9 mouse cellular contexts compared by ENCODE assay signal in the genomic region with DNA sequence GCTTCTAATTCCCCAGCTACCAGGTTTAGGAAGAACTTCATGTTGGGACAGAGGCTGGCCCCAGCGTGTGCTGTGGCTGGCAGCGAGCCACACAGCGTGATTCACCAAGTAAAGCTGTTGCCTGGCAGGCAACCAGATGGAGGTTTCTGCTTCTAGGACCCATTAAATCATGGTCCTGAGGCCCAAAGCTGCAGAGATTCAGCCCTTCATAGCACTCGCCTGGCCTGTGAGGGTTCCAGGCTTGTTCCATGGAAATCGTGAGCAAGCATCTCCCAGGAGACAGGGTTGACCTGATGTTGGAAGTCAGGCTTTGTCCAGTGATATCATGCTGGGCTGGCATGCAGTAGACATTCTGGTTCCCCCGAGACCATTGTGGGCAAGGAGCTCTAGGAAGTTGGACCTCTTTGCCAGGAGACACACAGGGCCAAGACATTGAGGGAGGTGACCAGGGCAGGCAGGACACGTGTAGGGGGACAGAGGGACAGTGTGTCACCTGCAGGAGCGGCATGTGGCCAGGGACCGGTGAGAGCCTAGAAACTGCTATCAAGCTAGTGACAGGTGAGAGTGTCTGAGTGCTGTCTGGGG. TPM values are rescaled to one million over a fixed set of nuclear protein-coding genes. Genes with fewer than 3 reads are reported as not detected.
DNase-seq lines count a peak whose midpoint lies in the region; ATAC-seq and TF ChIP-seq lines count a peak whose summit lies in the region.
"Had no signal": no experiment of that assay in that cellular context is flagged by ENCODE, and none has a peak within 500 bp of the region (broad histone marks: within the 10 kb centered on the region; RNA-seq: fewer than 3 reads in every experiment).

No protein-coding gene starts in this region.

- H3K27ac ChIP-seq in forebrain, postnatal 0 days (ENCODE audit: low read depth, low read length) = no peak overlapping the region
- no peak overlapping the region; the same call in 1 of the 2 replicates for H3K27ac ChIP-seq in forebrain, embryonic 15.5 days (replicated peaks)
- H3K27ac ChIP-seq in hindbrain, postnatal 0 days = 0 out of 2 replicates have a peak overlapping the region, but pooled peaks have one; percentile 8
- 0 out of 2 replicates have a peak overlapping the region, but pooled peaks have one; percentile 3 for H3K27ac ChIP-seq in lung, postnatal 0 days (ENCODE audit: low read length)
- H3K27ac ChIP-seq: midbrain, embryonic 12.5 days had no signal

- H3K9me3 ChIP-seq in forebrain, postnatal 0 days (ENCODE audit: low read length) = no peaks in the 10 kb centered on the region
- no peaks in the 10 kb centered on the region for H3K9me3 ChIP-seq in forebrain, embryonic 15.5 days
- no peaks in the 10 kb centered on the region for H3K9me3 ChIP-seq in hindbrain, postnatal 0 days (ENCODE audit: low read length)
- H3K9me3 ChIP-seq in lung, postnatal 0 days (ENCODE audit: low read length) = no peaks in the 10 kb centered on the region
- H3K9me3 ChIP-seq: midbrain, embryonic 12.5 days had no signal

- no peak overlapping the region for H3K4me3 ChIP-seq in forebrain, postnatal 0 days (ENCODE audit: low read depth, low read length)
- H3K4me3 ChIP-seq in forebrain, embryonic 15.5 days = no peak overlapping the region
- H3K4me3 ChIP-seq in hindbrain, postnatal 0 days (ENCODE audit: low read length) = no peak overlapping the region
- no peak overlapping the region for H3K4me3 ChIP-seq in lung, postnatal 0 days (ENCODE audit: low read depth, low read length)
- H3K4me3 ChIP-seq: midbrain, embryonic 12.5 days had no signal

- peaks cover 13% of the 10 kb centered on the region; the same call in 1 of the 2 replicates for H3K4me1 ChIP-seq in forebrain, postnatal 0 days (ENCODE audit: insufficient read depth)
- peaks cover 20% of the 10 kb centered on the region for H3K4me1 ChIP-seq in forebrain, embryonic 15.5 days
- H3K4me1 ChIP-seq in hindbrain, postnatal 0 days (ENCODE audit: insufficient read depth, low read length) = peaks cover 13% of the 10 kb centered on the region
- H3K4me1 ChIP-seq in lung, postnatal 0 days (ENCODE audit: insufficient read depth, low read depth, low read length) = peaks cover 8% of the 10 kb centered on the region; the same call in 1 of the 2 replicates

- TF ChIP-seq EP300 in lung, postnatal 0 days (IDR thresholded peaks at IDR 0.05) = no peak

- H3K9ac ChIP-seq in forebrain, postnatal 0 days = no peak overlapping the region
- H3K9ac ChIP-seq in forebrain, embryonic 15.5 days (replicated peaks) = no peak overlapping the region
- no peak overlapping the region for H3K9ac ChIP-seq in hindbrain, postnatal 0 days (replicated peaks; ENCODE audit: low read length)
- H3K9ac ChIP-seq in lung, postnatal 0 days (replicated peaks; ENCODE audit: low read depth) = no peak overlapping the region
- H3K9ac ChIP-seq: midbrain, embryonic 12.5 days had no signal

- no peaks in the 10 kb centered on the region for H3K27me3 ChIP-seq in forebrain, postnatal 0 days (ENCODE audit: insufficient read depth, low read length)
- no peaks in the 10 kb centered on the region for H3K27me3 ChIP-seq in forebrain, embryonic 15.5 days
- no peaks in the 10 kb centered on the region; the same call in 1 of the 2 replicates for H3K27me3 ChIP-seq in hindbrain, postnatal 0 days (ENCODE audit: insufficient read depth, low read length)
- H3K27me3 ChIP-seq in lung, postnatal 0 days (replicated peaks; ENCODE audit: insufficient read depth, low read length) = no peaks in the 10 kb centered on the region
- H3K27me3 ChIP-seq: midbrain, embryonic 12.5 days had no signal

- no peaks in the 10 kb centered on the region for H3K36me3 ChIP-seq in forebrain, postnatal 0 days (ENCODE audit: insufficient read depth)
- H3K36me3 ChIP-seq in forebrain, embryonic 15.5 days = no peaks in the 10 kb centered on the region
- no peaks in the 10 kb centered on the region for H3K36me3 ChIP-seq in hindbrain, postnatal 0 days (ENCODE audit: insufficient read depth, low read length)
- H3K36me3 ChIP-seq in lung, postnatal 0 days (ENCODE audit: insufficient read depth, low read length) = no peaks in the 10 kb centered on the region
- H3K36me3 ChIP-seq: midbrain, embryonic 12.5 days had no signal

- H3K4me2 ChIP-seq in forebrain, postnatal 0 days (ENCODE audit: low read depth) = no peak overlapping the region
- H3K4me2 ChIP-seq in forebrain, embryonic 15.5 days (replicated peaks) = no peak overlapping the region
- H3K4me2 ChIP-seq in hindbrain, postnatal 0 days (ENCODE audit: low read depth, low read length) = no peak overlapping the region
- H3K4me2 ChIP-seq in lung, postnatal 0 days (replicated peaks; ENCODE audit: low read depth, low read length) = no peak overlapping the region
- H3K4me2 ChIP-seq: midbrain, embryonic 12.5 days had no signal

- 55% methylated on average over 9 of the region's 9 CpGs for WGBS in forebrain, postnatal 0 days
- WGBS in forebrain, embryonic 15.5 days = 64% methylated on average over 9 of the region's 9 CpGs
- 42% methylated on average over 9 of the region's 9 CpGs for WGBS in hindbrain, postnatal 0 days
- 38% methylated on average over 9 of the region's 9 CpGs for WGBS in lung, postnatal 0 days

- ATAC-seq in forebrain, postnatal 0 days = no peak
- ATAC-seq in forebrain, embryonic 15.5 days (replicated peaks) = no peak
- ATAC-seq in hindbrain, postnatal 0 days = peak; percentile 62; the same call in 1 of the 2 replicates
- ATAC-seq in lung, postnatal 0 days = peak; percentile 17
- no peak for ATAC-seq in inflammation-experienced regulatory T-cells, adult 6 months

- DNase-seq in forebrain, postnatal 0 days = peak; percentile 75
- peak; percentile 88 for DNase-seq in adrenal gland, postnatal 25 days
- peak; percentile 66 to 74 for DNase-seq in gastrocnemius, adult 8-10 months (ENCODE audit: low spot score in 2 of 2)
- peak; percentile 84 for DNase-seq in hindbrain, postnatal 0 days (ENCODE audit: low spot score)
- peak; percentile 89 for DNase-seq in lung, postnatal 0 days (ENCODE audit: low spot score)
- DNase-seq in urinary bladder, adult 18-20 months (ENCODE audit: low spot score in 2 of 2) = peak; percentile 68 to 79

- TF ChIP-seq CTCF in forebrain, postnatal 0 days (IDR thresholded peaks at IDR 0.05; ENCODE audit: low read depth) = no peak
- no peak for TF ChIP-seq CTCF in hindbrain, postnatal 0 days (IDR thresholded peaks at IDR 0.05; ENCODE audit: low read depth)
- TF ChIP-seq CTCF in lung, postnatal 0 days (IDR thresholded peaks at IDR 0.05) = no peak

RNA-seq across cellular contexts. Expression of a gene that starts 50.5 kb away (rescaled TPM):
- total RNA-seq in forebrain, postnatal 0 days (2014; rRNA removed) = 9.0 and 23.6 TPM in 2 replicates
- 3.4 and 4.8 TPM in 2 replicates for polyA plus RNA-seq in forebrain, postnatal 0 days (2015; fragmentation: Nextera tagmentation; extraction: Ambion mirVana)
- polyA plus RNA-seq in forebrain, embryonic 15.5 days (2015; fragmentation: Nextera tagmentation; extraction: Ambion mirVana) = 5.4 and 5.9 TPM in 2 replicates
- 60.7 and 62.0 TPM in 2 replicates for total RNA-seq in adrenal gland, postnatal 25 days (2021)
- 1 to 10 TPM; 5.5 to 9.9 (median 7.8) TPM for total RNA-seq in gastrocnemius, adult 8-10 months (2022)
- total RNA-seq in hindbrain, postnatal 0 days (2014; rRNA removed) = 23.6 and 25.9 TPM in 2 replicates
- 7.1 and 8.0 TPM in 2 replicates for polyA plus RNA-seq in hindbrain, postnatal 0 days (2015; fragmentation: Nextera tagmentation; extraction: Ambion mirVana)
- polyA plus RNA-seq in lung, postnatal 0 days (2015; fragmentation: Nextera tagmentation; extraction: Ambion mirVana) = 47.7 and 50.7 TPM in 2 replicates
- not detected for polyA plus RNA-seq in inflammation-experienced regulatory T-cells, adult 6 months (2017; shearing (Covaris generic))

Comparison
In these comparisons a context has a peak if more than half of its experiments do, and no peak if none do; other contexts are left out.
1. ATAC-seq: peak in hindbrain, postnatal 0 days (single experiment) and lung, postnatal 0 days (single experiment); none in forebrain, postnatal 0 days (single experiment), forebrain, embryonic 15.5 days (single experiment) and inflammation-experienced regulatory T-cells, adult 6 months (single experiment).
2. H3K27ac ChIP-seq: peak in hindbrain, postnatal 0 days (single experiment) and lung, postnatal 0 days (single experiment); none in forebrain, postnatal 0 days (single experiment) and forebrain, embryonic 15.5 days (single experiment).
3. Peak in every context shown above with its lines, with median percentiles within 50 percentile points of each other: DNase-seq.